Mouse (Mus musculus): Measurements from ENCODE around the gene Olfr16.

DNA sequence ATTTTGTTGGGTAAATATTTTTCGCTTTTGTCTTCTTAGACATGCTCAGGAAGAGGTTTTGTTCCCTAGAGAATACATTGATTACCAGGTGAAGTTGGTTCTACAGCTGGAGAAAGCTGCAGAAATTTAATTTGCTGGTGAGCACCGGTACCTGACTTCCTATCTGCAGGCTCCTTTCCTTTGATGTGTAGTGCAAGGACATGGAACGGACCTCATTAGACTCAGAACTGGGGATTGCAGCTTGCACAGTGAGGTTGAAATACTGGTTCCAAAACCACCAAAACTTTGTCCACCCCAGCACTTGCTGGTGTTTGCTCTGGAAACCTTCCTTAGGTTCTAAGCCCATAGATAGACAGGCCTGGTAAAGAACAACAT lies 40.4 kb downstream of the Olfr16 start:
- TF ChIP-seq CTCF (IDR thresholded peaks at IDR 0.05; ENCODE audit: extremely low read depth, insufficient read depth, insufficient read length, insufficient replicate concordance) (no peak), POLR2A (IDR thresholded peaks at IDR 0.05; ENCODE audit: low read depth, low read length) (no peak)

Measured in spleen, adult 2 months (tissue).